Mouse (Mus musculus) thymus, adult 18-20 months (tissue): Measurements from ENCODE around the gene Mgat3.
A peak's percentile ranks its signal among the peaks of the same experiment; 100 is the strongest.

Experiments
- DNase-seq, 2 experiments: peaks; one replicate each; pipeline ENCODE4 v3.0.0; 2022; ENCODE audit warnings: mixed read lengths in 2 of 2

Mgat3 gene

GRCm38 (mm10) chr15:80263610-80264575 is 90.4 kb downstream of the Mgat3 start, which contains the start of gene Rps19bp1:
TSS of gene Rps19bp1 (minus strand) at chr15:80264315.
- peak; percentile 79 to 85 for DNase-seq
